Mouse (Mus musculus): ENCODE results near the gene Gm5105. TPM values are rescaled to one million over a fixed set of nuclear protein-coding genes. Genes with fewer than 3 reads are reported as not detected.

The Gm5105 gene
- polyA plus RNA-seq, 1 experiment from 2014 or later = 0.06 TPM

DNA sequence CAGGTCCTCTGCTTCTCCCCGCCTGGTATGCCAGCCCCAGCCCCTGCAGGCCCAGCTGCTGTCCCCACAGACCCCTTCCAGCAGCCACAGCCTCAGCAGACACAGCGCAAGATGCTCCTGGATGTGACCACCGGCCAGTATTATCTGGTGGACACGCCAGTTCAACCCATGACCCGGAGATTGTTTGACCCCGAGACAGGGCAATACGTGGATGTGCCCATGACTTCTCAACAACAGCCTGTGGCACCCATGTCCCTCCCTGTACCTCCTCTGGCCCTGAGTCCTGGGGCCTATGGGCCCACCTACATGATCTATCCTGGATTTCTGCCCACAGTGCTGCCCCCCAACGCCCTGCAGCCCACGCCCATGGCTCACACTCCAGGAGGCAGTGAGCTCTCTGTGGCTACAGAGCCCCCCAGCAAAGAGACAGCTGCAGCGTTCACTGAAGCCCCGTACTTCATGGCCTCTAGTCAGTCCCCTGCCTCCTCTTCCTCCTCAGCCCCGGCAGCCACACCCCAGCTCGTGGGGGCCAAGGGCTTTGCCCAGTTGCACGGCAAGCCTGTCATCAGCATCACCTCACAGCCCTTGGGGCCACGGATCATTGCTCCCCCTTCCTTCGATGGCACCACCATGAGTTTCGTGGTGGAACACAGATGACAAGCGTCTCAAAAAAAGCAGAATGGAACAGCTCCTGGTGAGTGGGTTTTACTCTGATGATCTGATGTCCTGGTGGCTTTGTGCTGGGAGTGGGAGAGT, 2.7 kb upstream of the Gm5105 start:
- in situ Hi-C loops (cut with MboI; ENCODE audit: low pct_unique_long_range_greater_than_20kb) = no loop called here

DNA sequence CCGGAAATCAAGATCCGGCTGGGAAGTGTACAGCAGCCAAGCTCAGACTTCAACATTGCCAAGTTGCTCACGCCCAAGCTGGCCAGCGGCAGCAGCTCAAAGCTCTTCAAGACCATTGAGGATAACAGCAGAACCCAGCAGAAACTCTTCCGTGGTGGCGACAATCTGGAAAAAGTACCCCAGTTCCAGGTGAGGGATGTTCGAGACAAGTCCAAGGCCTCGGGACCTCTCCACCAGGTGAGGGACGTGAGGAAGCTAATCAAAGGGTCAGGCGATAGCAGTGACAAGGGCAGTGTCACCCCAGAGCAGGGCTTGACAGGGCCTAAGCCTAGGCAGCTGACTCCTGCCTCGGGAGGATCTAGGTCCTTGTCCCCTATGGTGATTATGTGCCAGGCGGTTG, 915 bp upstream of the Gm5105 start:
- H3K27me3 ChIP-seq = no peaks in the 10 kb centered on the region
- ChIA-PET CTCF (interaction anchor here (1.6 kb wide), 1 partner anchor 77 kb away, joined by 5 read pairs; no protein-coding TSS in a partner anchor), POLR2A (no interaction called here)
- no peak for ATAC-seq
- TF ChIP-seq CTCF (IDR thresholded peaks at IDR 0.05) = no peak
- in situ Hi-C loops (cut with MboI; ENCODE audit: low pct_unique_long_range_greater_than_20kb) = no loop called here
- DNase-seq (ENCODE audit: low read depth, low spot score) = no peak

More for the DNA sequence above, 2.7 kb upstream of the Gm5105 start:
- no peaks in the 10 kb centered on the region for H3K27me3 ChIP-seq
- no peak for TF ChIP-seq CTCF (IDR thresholded peaks at IDR 0.05)
- ChIA-PET POLR2A (no interaction called here), CTCF (no interaction called here)
- no peak for DNase-seq (ENCODE audit: low read depth, low spot score)
- ATAC-seq = no peak

DNA sequence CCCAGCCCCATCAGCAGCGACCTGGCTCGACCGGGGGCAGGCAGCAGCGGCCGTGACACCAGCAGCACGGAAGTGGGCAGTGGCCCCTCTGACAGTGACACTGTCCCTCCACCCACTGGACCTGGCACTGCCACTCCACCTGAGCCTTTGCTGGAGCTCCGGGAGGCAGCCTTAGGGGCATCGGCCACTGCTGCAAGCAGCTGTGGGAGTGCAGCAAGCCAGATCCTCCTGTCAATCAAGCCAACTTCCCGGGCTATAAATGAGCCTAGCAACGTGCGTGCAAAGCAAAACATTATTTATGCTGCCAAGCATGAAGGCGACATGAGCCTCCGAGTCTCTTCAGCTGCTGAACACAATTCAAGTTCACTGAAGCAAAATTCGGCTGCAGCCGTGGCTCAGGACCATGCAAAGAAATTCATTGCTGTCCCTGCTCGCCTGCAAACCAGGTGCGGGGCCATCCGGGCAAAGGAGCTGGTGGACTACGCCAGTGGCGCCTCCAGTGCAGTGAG, 786 bp downstream of the Gm5105 start:
- DNase-seq (ENCODE audit: low read depth, low spot score) (no peak), ATAC-seq (no peak)
- no peak for TF ChIP-seq CTCF (IDR thresholded peaks at IDR 0.05)
- ChIA-PET CTCF (no interaction called here), POLR2A (interaction anchor here (0.6 to 1.5 kb wide), 2 partner anchors 17 to 55 kb away, joined by 3 to 4 read pairs; no protein-coding TSS in a partner anchor)
- H3K27me3 ChIP-seq = no peaks in the 10 kb centered on the region
- in situ Hi-C loops (cut with MboI; ENCODE audit: low pct_unique_long_range_greater_than_20kb) = no loop called here

DNA sequence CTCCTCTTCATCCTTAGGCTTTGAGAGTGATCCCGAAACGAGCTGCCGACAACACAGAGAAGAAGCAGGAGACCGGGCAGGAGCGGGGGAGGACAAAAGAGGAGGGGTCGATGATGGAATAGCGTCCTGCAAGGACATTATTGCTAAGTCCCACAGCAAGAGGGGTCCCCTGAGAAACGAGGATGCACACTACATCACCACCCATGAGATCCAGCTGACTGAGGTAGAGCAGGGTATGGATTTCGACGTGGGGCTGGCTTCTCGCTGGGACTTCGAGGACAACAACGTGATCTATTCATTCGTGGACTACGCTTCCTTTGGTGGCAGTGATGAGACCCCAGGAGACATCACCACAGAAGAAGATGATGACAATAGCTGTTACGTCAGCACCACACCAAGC, 1.3 kb downstream of the Gm5105 start:
- DNase-seq (ENCODE audit: low read depth, low spot score) (no peak), ATAC-seq (no peak)
- POLR2A ChIA-PET = interaction anchor here (1.5 kb wide), 1 partner anchor 18 kb away, joined by 4 read pairs; no protein-coding TSS in a partner anchor
- CTCF ChIA-PET = no interaction called here
- no peak for TF ChIP-seq CTCF (IDR thresholded peaks at IDR 0.05)
- H3K27me3 ChIP-seq = no peaks in the 10 kb centered on the region
- in situ Hi-C loops (cut with MboI; ENCODE audit: low pct_unique_long_range_greater_than_20kb) = no loop called here

- TF ChIP-seq CTCF (IDR thresholded peaks at IDR 0.05) = no peak
- POLR2A ChIA-PET = no interaction called here
- ATAC-seq (no peak), DNase-seq (ENCODE audit: low read depth, low spot score) (no peak)
- no peaks in the 10 kb centered on the region for H3K27me3 ChIP-seq
- CTCF ChIA-PET = interaction anchor here (0.9 to 1.5 kb wide), 4 partner anchors 10 to 27 kb away, joined by 3 read pairs; no protein-coding TSS in a partner anchor
- in situ Hi-C loops (cut with MboI; ENCODE audit: low pct_unique_long_range_greater_than_20kb) = no loop called here
These were observed 2.2 kb downstream of the Gm5105 start, which contains the start of gene 1110002E22Rik for GRCm38 (mm10) chr3:138064732-138065645. TSS of gene 1110002E22Rik (plus strand) at chr3:138065052.

- ATAC-seq (no peak), DNase-seq (ENCODE audit: low read depth, low spot score) (peak; percentile 69)
- in situ Hi-C loops (cut with MboI; ENCODE audit: low pct_unique_long_range_greater_than_20kb) = no loop called here
- POLR2A ChIA-PET = interaction anchor here (1.2 kb wide), 1 partner anchor 80 kb away, joined by 5 read pairs; the partner anchor contains the start of gene Trmt10a
- CTCF ChIA-PET = interaction anchor here (0.6 to 1.5 kb wide), 5 partner anchors 11 to 73 kb away, joined by 3 to 4 read pairs (median 3); no protein-coding TSS in a partner anchor
- TF ChIP-seq CTCF (IDR thresholded peaks at IDR 0.05) = no peak
- H3K27me3 ChIP-seq = no peaks in the 10 kb centered on the region
These were observed 3.4 kb downstream of the Gm5105 start for GRCm38 (mm10) chr3:138063731-138064329.

GRCm38 (mm10) chr3:138062673-138063072, 4.5 kb downstream of the Gm5105 start:
- POLR2A ChIA-PET = no interaction called here
- in situ Hi-C loops (cut with MboI; ENCODE audit: low pct_unique_long_range_greater_than_20kb) = no loop called here
- no peak for TF ChIP-seq CTCF (IDR thresholded peaks at IDR 0.05)
- DNase-seq (ENCODE audit: low read depth, low spot score) = no peak
- CTCF ChIA-PET = interaction anchor here (1.1 to 1.5 kb wide), 2 partner anchors 15 to 82 kb away, joined by 3 to 5 read pairs; partner anchors contain the start of gene Mttp
- H3K27me3 ChIP-seq = no peaks in the 10 kb centered on the region
- ATAC-seq = no peak

DNA sequence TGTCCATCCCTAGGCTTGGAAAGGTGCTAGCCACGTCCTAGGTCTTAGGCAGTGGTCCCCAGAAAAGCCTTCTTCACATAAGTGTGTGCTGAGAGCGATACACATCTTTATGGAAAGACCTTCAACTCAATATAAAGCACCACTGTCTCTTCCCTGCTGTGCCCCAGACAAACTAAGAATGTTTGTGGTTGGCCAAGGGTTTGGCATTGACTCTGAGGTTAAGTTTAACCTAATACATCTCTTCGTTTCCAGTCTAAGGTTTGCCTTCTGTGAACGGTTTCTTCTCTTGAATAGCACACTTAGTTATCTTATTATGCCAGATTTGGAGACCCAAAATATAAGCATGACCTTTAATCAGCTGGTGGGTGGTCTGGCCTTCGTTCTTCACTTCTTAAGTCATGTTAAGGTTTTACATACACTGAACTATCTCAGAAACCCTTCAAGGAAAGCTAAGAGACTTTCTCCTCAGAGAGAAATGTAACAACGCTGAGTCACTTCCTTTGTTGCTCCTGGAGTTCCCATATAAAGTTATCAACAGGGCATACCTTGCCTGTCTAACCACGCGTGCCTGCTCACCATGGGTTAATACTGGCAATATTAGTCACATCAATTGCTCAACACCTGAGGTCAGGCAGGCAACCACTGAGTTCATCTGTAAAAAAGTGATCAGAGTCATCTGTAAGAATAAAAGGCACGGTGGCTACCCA, 5.8 kb downstream of the Gm5105 start:
- peak; percentile 77 for DNase-seq (ENCODE audit: low read depth, low spot score)
- ATAC-seq = peak; percentile 84
- no peak for TF ChIP-seq CTCF (IDR thresholded peaks at IDR 0.05)
- ChIA-PET POLR2A (interaction anchor here (0.6 to 1.3 kb wide), 4 partner anchors 60 to 142 kb away, joined by 3 to 5 read pairs (median 3); no protein-coding TSS in a partner anchor), CTCF (interaction anchor here (1.3 to 1.5 kb wide), 3 partner anchors 9 to 70 kb away, joined by 3 to 6 read pairs (median 4); no protein-coding TSS in a partner anchor)
- in situ Hi-C loops (cut with MboI; ENCODE audit: low pct_unique_long_range_greater_than_20kb) = no loop called here
- H3K27me3 ChIP-seq = no peaks in the 10 kb centered on the region

DNA sequence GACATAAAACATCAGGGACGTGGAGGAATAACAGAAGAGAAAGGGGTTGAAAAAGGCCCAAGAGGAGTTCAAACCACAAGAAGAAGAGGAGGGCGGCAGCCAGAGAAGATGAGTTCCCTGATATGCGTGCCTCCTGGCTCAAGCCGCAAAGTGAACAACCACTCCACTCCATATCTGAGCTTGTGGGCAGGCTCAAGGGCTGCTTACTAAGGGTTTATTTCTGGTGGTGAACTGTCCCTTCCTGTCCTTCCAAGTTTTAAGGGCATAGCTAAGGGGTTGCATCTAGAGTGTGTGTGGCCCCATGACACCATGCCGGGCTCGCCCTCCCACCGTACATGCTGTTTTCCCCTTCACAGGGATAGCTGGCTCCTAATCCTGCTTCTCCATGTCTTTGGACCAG, 6.8 kb downstream of the Gm5105 start:
- ATAC-seq (no peak), DNase-seq (ENCODE audit: low read depth, low spot score) (no peak)
- in situ Hi-C loops (cut with MboI; ENCODE audit: low pct_unique_long_range_greater_than_20kb) = no loop called here
- no peak for TF ChIP-seq CTCF (IDR thresholded peaks at IDR 0.05)
- ChIA-PET CTCF (interaction anchor here (0.5 to 1.5 kb wide), 2 partner anchors 8 to 195 kb away, joined by 3 to 6 read pairs; no protein-coding TSS in a partner anchor), POLR2A (interaction anchor here (0.7 kb wide), 1 partner anchor 81 kb away, joined by 3 read pairs; no protein-coding TSS in a partner anchor)
- H3K27me3 ChIP-seq = no peaks in the 10 kb centered on the region
